Mouse (Mus musculus) heart, embryonic 15.5 days (tissue): ENCODE data around the gene Otx2. TPM values are rescaled to one million over a fixed set of nuclear protein-coding genes. Genes with fewer than 3 reads are reported as not detected.

Experiments used
- ATAC-seq: fragments of 200-750 bp; cut with Nextera tagmentation; replicated peaks from 2 replicates; pipeline ENCODE4 v1.8.0; 2017; ENCODE audit warnings: low read depth, moderate TSS enrichment; ENCODE audit not compliant: insufficient number of reproducible peaks, insufficient read depth, low FRiP score
- H3K27ac ChIP-seq: fragments of 300-500 bp; sonication (generic); 2 replicates; pipeline ENCODE4 v1.5.1; 2015; ENCODE audit warnings: mild to moderate bottlenecking, inconsistent platforms
- H3K27me3 ChIP-seq: fragments of 300-500 bp; sonication (generic); 2 replicates; pipeline ENCODE4 v1.6.1; 2015; ENCODE audit warnings: inconsistent platforms
- H3K36me3 ChIP-seq: fragments of 300-500 bp; sonication (generic); 2 replicates; pipeline ENCODE4 v1.6.1; 2015; ENCODE audit warnings: mild to moderate bottlenecking, inconsistent platforms
- H3K4me1 ChIP-seq: fragments of 300-500 bp; sonication (generic); replicated peaks from 2 replicates; pipeline ENCODE4 v1.6.1; 2015; ENCODE audit warnings: inconsistent platforms
- H3K4me2 ChIP-seq: fragments of 300-500 bp; sonication (generic); 2 replicates; pipeline ENCODE4 v1.6.1; 2015; ENCODE audit warnings: inconsistent platforms, mild to moderate bottlenecking, moderate library complexity
- H3K4me3 ChIP-seq: fragments of 300-500 bp; sonication (generic); 2 replicates; pipeline ENCODE4 v1.5.1; 2015; ENCODE audit warnings: mild to moderate bottlenecking, inconsistent platforms
- H3K9ac ChIP-seq: fragments of 300-500 bp; sonication (generic); 2 replicates; pipeline ENCODE4 v1.6.1; 2015; ENCODE audit warnings: mild to moderate bottlenecking, inconsistent platforms
- H3K9me3 ChIP-seq: fragments of 300-500 bp; sonication (generic); replicated peaks from 2 replicates; pipeline ENCODE4 v1.6.1; 2016; ENCODE audit warnings: inconsistent platforms
- WGBS: fragments of 180-500 bp; shearing (Covaris S2); methylation state at CpG from one replicate; pipeline ENCODE4 v1.1.7; 2015; ENCODE audit warnings: mixed read lengths; 5-methylcytosine and 5-hydroxymethylcytosine counted together
- polyA plus RNA-seq: library from polyadenylated mRNA; unstranded; fragments of >200 nt; fragmentation: Nextera tagmentation; extraction: Ambion mirVana; gene quantifications from 2 replicates; pipeline ENCODE4 v1.2.1, GENCODE M21; 2015

The Otx2 gene
- polyA plus RNA-seq, 1 experiment from 2014 or later: not detected

- Histone ChIP-seq H3K4me3 (no peak overlapping the region), H3K27me3 (peaks cover 93% of the 10 kb centered on the region), H3K9me3 (no peaks in the 10 kb centered on the region), H3K9ac (no peak overlapping the region), H3K4me2 (no peak overlapping the region), H3K4me1 (peaks cover 12% of the 10 kb centered on the region; the same call in 1 of the 2 replicates), H3K36me3 (no peaks in the 10 kb centered on the region), H3K27ac (no peak overlapping the region)
- ATAC-seq: no peak
- WGBS: 57% methylated on average over 4 of the region's 4 CpGs
These were observed 13.0 kb downstream of the Otx2 start for GRCm38 (mm10) chr14:48660593-48660992.

- H3K36me3 ChIP-seq: no peaks in the 10 kb centered on the region
- H3K27ac ChIP-seq: no peak overlapping the region
- no peak for ATAC-seq
- no peak overlapping the region for H3K9ac ChIP-seq
- no peak overlapping the region for H3K4me3 ChIP-seq
- no peak overlapping the region for H3K4me2 ChIP-seq
- H3K9me3 ChIP-seq: no peaks in the 10 kb centered on the region
- 71% methylated on average over 4 of the region's 4 CpGs for WGBS
- H3K4me1 ChIP-seq: peaks cover 11% of the 10 kb centered on the region; the same call in 1 of the 2 replicates
- peaks cover 94% of the 10 kb centered on the region for H3K27me3 ChIP-seq
These were observed 14.0 kb downstream of the Otx2 start for GRCm38 (mm10) chr14:48659661-48660060.

GRCm38 (mm10) chr14:48657241-48657640 lies 16.4 kb downstream of the Otx2 start:
- Histone ChIP-seq H3K36me3 (no peaks in the 10 kb centered on the region), H3K27me3 (peaks cover 100% of the 10 kb centered on the region), H3K4me1 (peaks cover 8% of the 10 kb centered on the region; the same call in 1 of the 2 replicates), H3K4me2 (no peak overlapping the region), H3K9me3 (no peaks in the 10 kb centered on the region), H3K9ac (no peak overlapping the region), H3K4me3 (no peak overlapping the region), H3K27ac (no peak overlapping the region)
- 72% methylated on average over 6 of the region's 6 CpGs for WGBS
- no peak for ATAC-seq

GRCm38 (mm10) chr14:48656711-48657110 lies 16.9 kb downstream of the Otx2 start:
- Histone ChIP-seq H3K27me3 (peaks cover 100% of the 10 kb centered on the region), H3K4me3 (no peak overlapping the region), H3K9ac (no peak overlapping the region), H3K36me3 (no peaks in the 10 kb centered on the region), H3K27ac (no peak overlapping the region), H3K4me1 (peaks cover 5% of the 10 kb centered on the region; the same call in 1 of the 2 replicates), H3K9me3 (no peaks in the 10 kb centered on the region), H3K4me2 (no peak overlapping the region)
- 55% methylated on average over 4 of the region's 4 CpGs for WGBS
- ATAC-seq: no peak

- Histone ChIP-seq H3K4me1 (peaks cover 10% of the 10 kb centered on the region), H3K27me3 (peaks cover 100% of the 10 kb centered on the region), H3K4me2 (no peak overlapping the region; the same call in 1 of the 2 replicates), H3K27ac (no peak overlapping the region), H3K4me3 (no peak overlapping the region), H3K9me3 (no peaks in the 10 kb centered on the region), H3K9ac (no peak overlapping the region), H3K36me3 (no peaks in the 10 kb centered on the region)
- 11% methylated on average over 21 of the region's 21 CpGs for WGBS
- ATAC-seq: no peak
These were observed 17.6 kb downstream of the Otx2 start for GRCm38 (mm10) chr14:48655792-48656550.

- H3K9ac ChIP-seq: no peak overlapping the region
- H3K27me3 ChIP-seq: peaks cover 100% of the 10 kb centered on the region
- H3K4me1 ChIP-seq: peaks cover 10% of the 10 kb centered on the region
- WGBS: 2% methylated on average over 33 of the region's 33 CpGs
- H3K4me2 ChIP-seq: peak overlapping the region; percentile 25; the same call in 1 of the 2 replicates
- ATAC-seq: no peak
- no peaks in the 10 kb centered on the region for H3K9me3 ChIP-seq
- no peaks in the 10 kb centered on the region for H3K36me3 ChIP-seq
- H3K27ac ChIP-seq: no peak overlapping the region
- H3K4me3 ChIP-seq: peak overlapping the region; percentile 14; the same call in 1 of the 2 replicates
These were observed 18.4 kb downstream of the Otx2 start for GRCm38 (mm10) chr14:48655073-48655791.

GRCm38 (mm10) chr14:48654551-48655072 lies 19.0 kb downstream of the Otx2 start:
- no peak for ATAC-seq
- Histone ChIP-seq H3K9ac (no peak overlapping the region), H3K27me3 (peaks cover 98% of the 10 kb centered on the region), H3K27ac (no peak overlapping the region), H3K4me3 (peak overlapping the region; percentile 14; the same call in 1 of the 2 replicates), H3K9me3 (no peaks in the 10 kb centered on the region), H3K36me3 (no peaks in the 10 kb centered on the region), H3K4me2 (no peak overlapping the region), H3K4me1 (peaks cover 10% of the 10 kb centered on the region)
- WGBS: 6% methylated on average over 20 of the region's 20 CpGs

- Histone ChIP-seq H3K27ac (no peak overlapping the region), H3K4me1 (peaks cover 10% of the 10 kb centered on the region), H3K4me2 (no peak overlapping the region), H3K27me3 (peaks cover 91% of the 10 kb centered on the region), H3K9me3 (no peaks in the 10 kb centered on the region), H3K36me3 (no peaks in the 10 kb centered on the region), H3K9ac (no peak overlapping the region), H3K4me3 (no peak overlapping the region)
- 13% methylated on average over 22 of the region's 22 CpGs for WGBS
- no peak for ATAC-seq
These were observed 19.7 kb downstream of the Otx2 start for GRCm38 (mm10) chr14:48653676-48654510.

GRCm38 (mm10) chr14:48653081-48653480 lies 20.5 kb downstream of the Otx2 start:
- Histone ChIP-seq H3K9me3 (no peaks in the 10 kb centered on the region), H3K36me3 (no peaks in the 10 kb centered on the region), H3K27ac (no peak overlapping the region), H3K4me3 (no peak overlapping the region), H3K4me2 (no peak overlapping the region), H3K4me1 (peaks cover 10% of the 10 kb centered on the region), H3K9ac (no peak overlapping the region), H3K27me3 (peaks cover 83% of the 10 kb centered on the region)
- no peak for ATAC-seq
- WGBS: 69% methylated on average over 3 of the region's 3 CpGs

GRCm38 (mm10) chr14:48652256-48652655 lies 21.4 kb downstream of the Otx2 start:
- no peak overlapping the region for H3K4me2 ChIP-seq

More at GRCm38 (mm10) chr14:48652256-48652655, 21.4 kb downstream of the Otx2 start:
- peaks cover 74% of the 10 kb centered on the region for H3K27me3 ChIP-seq
- H3K4me3 ChIP-seq: no peak overlapping the region
- H3K27ac ChIP-seq: no peak overlapping the region
- no peak for ATAC-seq
- H3K36me3 ChIP-seq: no peaks in the 10 kb centered on the region
- H3K9ac ChIP-seq: no peak overlapping the region
- WGBS: 30% methylated on average over 12 of the region's 12 CpGs
- H3K9me3 ChIP-seq: no peaks in the 10 kb centered on the region
- H3K4me1 ChIP-seq: peaks cover 10% of the 10 kb centered on the region
